Mouse (Mus musculus) embryonic fibroblast, embryonic 13.5 days (primary cell): Measurements from ENCODE around the gene Map4k4. TPM values are rescaled to one million over a fixed set of nuclear protein-coding genes. Genes with fewer than 3 reads are reported as not detected.

Experiments
- H3K27ac ChIP-seq: 2 replicates; pipeline ENCODE4 v1.5.1; 2012; ENCODE audit warnings: low read length, control low read depth, inconsistent platforms; ENCODE audit not compliant: insufficient read depth
- H3K4me1 ChIP-seq: 2 replicates; pipeline ENCODE4 v1.6.1; 2011; ENCODE audit warnings: low read length; ENCODE audit not compliant: control insufficient read depth, insufficient read depth
- H3K4me3 ChIP-seq: 2 replicates; pipeline ENCODE4 v1.5.1; 2011; ENCODE audit warnings: mild to moderate bottlenecking, control low read depth, low read length; ENCODE audit not compliant: insufficient read depth
- CTCF ChIP-seq: IDR thresholded peaks from 2 replicates; pipeline ENCODE4 v1.5.1; 2011; ENCODE audit warnings: mild to moderate bottlenecking, control low read depth, low read length, moderate library complexity, borderline replicate concordance; ENCODE audit not compliant: insufficient read depth
- POLR2A ChIP-seq: IDR thresholded peaks from 2 replicates; pipeline ENCODE4 v1.6.1; 2011; ENCODE audit warnings: low read depth, mild to moderate bottlenecking, control low read depth, low read length, moderate library complexity
- polyA plus RNA-seq: library from polyadenylated mRNA; stranded (reverse); fragments of >200 nt; gene quantifications from 2 replicates; pipeline ENCODE4 v1.2.4, GENCODE M21; 2011; ENCODE audit warnings: low read depth; ENCODE audit not compliant: missing spikeins, insufficient read length

Map4k4 gene
- polyA plus RNA-seq, 1 experiment = 259 TPM

GRCm38 (mm10) chr1:39969771-39970406 is 69.2 kb downstream of the Map4k4 start:
- no peak overlapping the region for H3K27ac ChIP-seq
- TF ChIP-seq CTCF (no peak), POLR2A (no peak)
- peaks cover 14% of the 10 kb centered on the region; the same call in 1 of the 2 replicates for H3K4me1 ChIP-seq
- no peak overlapping the region for H3K4me3 ChIP-seq

DNA sequence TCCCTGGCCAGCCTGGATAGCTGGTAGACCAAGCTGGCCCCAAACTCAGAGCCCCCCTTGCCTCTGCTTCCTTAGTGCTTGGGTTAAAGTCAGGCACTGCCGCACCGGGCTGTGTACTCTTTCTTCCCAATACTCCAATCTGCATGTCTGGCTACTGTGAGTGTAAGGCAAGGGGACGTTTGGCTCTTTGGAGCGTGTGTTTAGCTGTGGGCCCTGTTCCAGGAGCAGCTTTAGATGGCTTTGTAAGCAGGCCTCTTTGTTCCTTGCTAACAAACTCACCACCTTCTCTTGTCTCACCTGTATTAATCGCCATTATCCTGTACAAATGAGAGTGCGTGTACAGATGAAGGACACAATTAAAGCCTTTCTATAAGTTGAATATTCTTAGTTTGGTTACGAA is 71.7 kb downstream of the Map4k4 start:
- Histone ChIP-seq H3K27ac (no peak overlapping the region), H3K4me3 (no peak overlapping the region), H3K4me1 (peaks cover 10% of the 10 kb centered on the region; the same call in 1 of the 2 replicates)
- TF ChIP-seq POLR2A (no peak), CTCF (no peak)

DNA sequence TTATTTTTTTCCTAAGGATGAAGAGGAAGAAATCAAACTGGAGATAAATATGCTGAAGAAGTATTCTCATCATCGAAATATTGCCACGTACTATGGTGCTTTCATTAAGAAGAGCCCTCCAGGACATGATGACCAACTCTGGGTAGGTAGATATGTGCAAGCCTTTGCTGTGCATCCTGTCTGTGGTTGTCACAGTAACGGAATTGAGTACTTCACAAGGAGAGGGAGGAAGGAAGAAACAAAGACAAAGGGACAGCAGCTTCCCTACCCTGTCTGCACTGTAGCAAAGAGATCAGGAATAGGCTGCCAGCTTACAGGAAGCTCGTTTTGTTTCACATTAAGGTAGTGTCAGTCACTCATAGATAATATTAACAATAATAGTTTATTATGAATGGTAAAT is 73.2 kb downstream of the Map4k4 start:
- no peak overlapping the region for H3K27ac ChIP-seq
- H3K4me1 ChIP-seq = peaks cover 8% of the 10 kb centered on the region; the same call in 1 of the 2 replicates
- no peak overlapping the region for H3K4me3 ChIP-seq
- TF ChIP-seq POLR2A = no peak
- TF ChIP-seq CTCF = no peak

DNA sequence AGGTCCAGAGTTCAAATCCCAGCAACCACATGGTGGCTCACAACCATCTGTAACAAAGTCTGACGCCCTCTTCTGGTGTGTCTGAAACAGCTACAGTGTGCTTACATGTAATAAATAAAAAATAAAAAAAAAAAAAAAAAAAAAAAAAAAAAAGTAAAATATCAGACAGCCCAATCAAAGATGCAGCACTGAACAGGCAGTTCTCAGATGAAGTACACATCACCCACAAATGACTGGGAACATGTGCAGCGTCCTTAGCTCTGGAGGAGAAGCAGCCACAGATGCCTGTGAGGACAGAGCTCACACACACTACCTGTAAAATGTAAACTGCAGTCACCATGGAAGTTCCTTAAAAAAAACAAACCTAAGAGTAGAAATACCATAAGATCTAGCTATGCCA is 74.3 kb downstream of the Map4k4 start:
- 0 out of 2 replicates have a peak, but pooled peaks cover under 1% of the 10 kb centered on the region for H3K4me1 ChIP-seq
- TF ChIP-seq CTCF (no peak), POLR2A (no peak)
- H3K27ac ChIP-seq = no peak overlapping the region
- H3K4me3 ChIP-seq = no peak overlapping the region

DNA sequence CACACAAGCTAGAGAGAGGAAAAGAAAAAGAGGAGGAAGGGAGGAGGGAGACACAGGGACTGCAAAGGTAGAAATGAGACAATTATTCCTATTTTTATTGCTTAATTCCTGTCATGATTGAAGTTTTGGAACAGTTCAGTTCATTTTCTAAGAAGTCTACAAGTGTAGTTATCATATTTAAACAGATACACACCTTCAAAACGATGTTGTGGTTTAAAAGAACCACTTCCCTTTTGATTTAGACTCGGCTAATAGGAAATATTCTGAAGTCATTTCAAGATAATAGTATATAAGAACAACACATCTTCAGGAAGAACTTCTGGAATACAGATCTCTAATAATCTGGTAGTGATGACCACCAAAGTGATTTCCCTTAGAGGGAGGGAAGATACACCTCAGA is 75.4 kb downstream of the Map4k4 start:
- Histone ChIP-seq H3K4me1 (no peaks in the 10 kb centered on the region), H3K27ac (no peak overlapping the region), H3K4me3 (no peak overlapping the region)
- no peak for TF ChIP-seq CTCF
- TF ChIP-seq POLR2A = no peak

GRCm38 (mm10) chr1:39976847-39977744 is 76.4 kb downstream of the Map4k4 start:
- TF ChIP-seq CTCF (no peak), POLR2A (no peak)
- Histone ChIP-seq H3K4me1 (no peaks in the 10 kb centered on the region), H3K27ac (no peak overlapping the region), H3K4me3 (no peak overlapping the region)

- TF ChIP-seq CTCF (no peak), POLR2A (no peak)
- H3K27ac ChIP-seq = no peak overlapping the region
- H3K4me3 ChIP-seq = no peak overlapping the region
- H3K4me1 ChIP-seq = no peaks in the 10 kb centered on the region
Observed at GRCm38 (mm10) chr1:39978781-39979486, 78.2 kb downstream of the Map4k4 start.

DNA sequence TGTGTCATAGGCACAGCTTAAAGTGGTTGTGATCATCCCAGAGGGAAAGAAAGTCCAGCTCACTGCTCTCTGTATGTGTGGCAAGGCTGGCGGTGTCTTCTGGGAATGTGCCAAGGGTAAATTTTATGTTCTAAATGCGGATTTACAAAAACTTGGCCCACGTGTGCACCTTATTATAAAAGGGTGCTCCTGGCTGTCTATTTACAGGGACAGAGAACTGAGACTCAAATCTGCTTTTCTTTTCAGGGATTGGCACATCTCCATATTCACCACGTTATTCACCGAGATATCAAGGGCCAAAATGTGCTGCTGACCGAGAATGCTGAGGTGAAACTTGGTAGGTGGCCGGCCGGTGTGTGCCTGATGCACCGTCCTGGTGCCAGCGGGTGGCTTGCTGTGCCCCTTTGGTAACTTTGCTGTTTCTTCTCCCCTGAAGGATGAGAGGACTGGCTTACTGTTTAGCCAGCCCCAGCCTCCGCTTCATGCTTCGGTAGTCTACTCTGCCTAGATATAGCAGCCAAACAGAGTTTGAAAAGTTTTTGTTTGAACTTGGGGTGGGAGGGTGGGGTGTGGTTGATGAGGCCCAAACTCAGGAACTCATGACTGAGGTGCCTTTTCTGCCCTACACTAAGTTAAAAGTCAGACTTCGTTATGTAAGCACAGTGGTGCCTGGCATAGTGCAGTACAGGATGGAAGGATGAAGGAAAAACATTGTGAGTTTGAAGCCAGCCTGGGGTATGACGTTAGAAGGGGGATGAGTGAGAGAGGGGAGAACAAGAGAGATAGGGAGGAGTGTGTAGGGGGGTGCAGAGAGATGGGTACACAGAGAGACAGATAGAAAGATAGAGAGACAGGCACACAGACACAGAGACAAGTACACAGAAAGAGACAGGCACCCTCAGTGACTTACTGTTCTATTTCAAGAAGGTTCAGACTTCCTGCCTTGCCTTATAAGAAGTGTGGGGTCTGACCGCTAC is 79.9 kb downstream of the Map4k4 start:
- Histone ChIP-seq H3K4me3 (no peak overlapping the region), H3K27ac (no peak overlapping the region), H3K4me1 (no peaks in the 10 kb centered on the region)
- no peak for TF ChIP-seq POLR2A
- no peak for TF ChIP-seq CTCF

DNA sequence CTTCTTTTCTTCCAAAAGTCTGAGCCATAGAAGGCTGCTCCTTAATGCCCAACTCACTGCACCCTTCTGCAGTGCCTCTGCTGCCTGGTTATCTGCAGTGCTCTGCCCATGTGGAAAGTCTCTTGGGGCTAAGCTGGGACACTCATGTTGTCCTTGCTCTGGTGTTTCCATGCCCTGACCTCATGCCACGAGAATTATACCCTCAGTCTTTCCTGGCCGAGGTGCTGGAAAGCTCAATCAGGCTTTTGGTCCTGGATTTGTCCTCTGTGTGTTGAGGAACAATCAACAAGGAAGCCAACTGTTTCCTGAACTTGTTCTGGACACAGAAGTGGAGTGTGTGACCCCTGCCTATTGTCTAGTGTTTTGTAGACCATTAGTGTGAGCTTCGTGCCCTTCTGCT is 81.3 kb downstream of the Map4k4 start:
- no peak overlapping the region for H3K4me3 ChIP-seq
- H3K4me1 ChIP-seq = no peaks in the 10 kb centered on the region
- TF ChIP-seq POLR2A (no peak), CTCF (no peak)
- H3K27ac ChIP-seq = no peak overlapping the region
